Mouse (Mus musculus) liver, embryonic 14.5 days (tissue): ENCODE measurements at regions not wholly inside any gene's neighbourhood (a gene's known extent, or its start where the extent isn't known, plus 50 kb on each side); places are given as distances from the start of the nearest gene placed in this dataset.

ENCODE experiments used
- ATAC-seq: fragments of 200-750 bp; cut with Nextera tagmentation; 2 replicates; pipeline ENCODE4 v1.8.0; 2017; ENCODE audit warnings: moderate number of reproducible peaks, mild to moderate bottlenecking, moderate library complexity; ENCODE audit not compliant: insufficient read depth
- DNase-seq, 3 experiments: peaks; one replicate each; pipeline ENCODE4 v3.0.0-alpha.2; 2012 to 2013; ENCODE audit warnings: low read depth in 3 of 3, low spot score in 3 of 3
- H3K27ac ChIP-seq: fragments of 300-500 bp; sonication (generic); 2 replicates; pipeline ENCODE4 v1.5.1; 2014; ENCODE audit warnings: moderate library complexity, mild to moderate bottlenecking, control low read depth, inconsistent platforms
- H3K27me3 ChIP-seq: fragments of 300-500 bp; sonication (generic); 2 replicates; pipeline ENCODE4 v1.6.1; 2014; ENCODE audit warnings: mild to moderate bottlenecking, low read length, moderate library complexity; ENCODE audit not compliant: control insufficient read depth, insufficient read depth
- H3K36me3 ChIP-seq: fragments of 300-500 bp; sonication (generic); replicated peaks from 2 replicates; pipeline ENCODE4 v1.6.1; 2014; ENCODE audit warnings: low read depth; ENCODE audit not compliant: control insufficient read depth, insufficient read depth
- H3K4me1 ChIP-seq, 2 experiments: fragments of 200-500 bp in 1 of 2; fragments of 300-500 bp in 1 of 2; sonication (generic) in 1 of 2; replicated peaks; 2 replicates each; pipeline ENCODE4 v1.6.1; 2012 to 2014; ENCODE audit warnings: antibody characterized with exemption in 1 of 2, inconsistent platforms in 1 of 2, low read length in 1 of 2; ENCODE audit not compliant: control insufficient read depth in 2 of 2, insufficient read depth in 2 of 2
- H3K4me2 ChIP-seq: fragments of 300-500 bp; sonication (generic); 2 replicates; pipeline ENCODE4 v1.6.1; 2014; ENCODE audit warnings: low read depth, mild to moderate bottlenecking, control low read depth, moderate library complexity
- H3K4me3 ChIP-seq, 2 experiments: fragments of 200-500 bp in 1 of 2; fragments of 300-500 bp in 1 of 2; sonication (generic) in 1 of 2; 2 replicates each; pipeline ENCODE4 v1.5.1; 2012 to 2014; ENCODE audit warnings: low read depth in 2 of 2, low read length in 2 of 2, mild to moderate bottlenecking in 2 of 2, control low read depth in 1 of 2, inconsistent platforms in 1 of 2, moderate library complexity in 1 of 2; ENCODE audit not compliant: insufficient read depth in 1 of 2
- H3K9ac ChIP-seq: fragments of 300-500 bp; sonication (generic); replicated peaks from 2 replicates; pipeline ENCODE4 v1.6.1; 2014; ENCODE audit warnings: mild to moderate bottlenecking, control low read depth, moderate library complexity
- H3K9me3 ChIP-seq: fragments of 300-500 bp; sonication (generic); 2 replicates; pipeline ENCODE4 v1.6.1; 2016; ENCODE audit warnings: low read length, mixed read lengths; ENCODE audit not compliant: control insufficient read depth
- CTCF ChIP-seq: IDR thresholded peaks from 2 replicates; pipeline ENCODE4 v1.5.1; 2016; ENCODE audit warnings: antibody characterized with exemption, low read depth, control low read depth
- EP300 ChIP-seq: IDR thresholded peaks from 2 replicates; pipeline ENCODE4 v1.6.1; 2016; ENCODE audit warnings: antibody characterized with exemption, low read depth
- WGBS: fragments of 180-500 bp; shearing (Covaris S2); extraction: QIAGEN DNeasy Blood & Tissue Kit; methylation state at CpG from one replicate; pipeline ENCODE4 v1.1.7; 2014; ENCODE audit not compliant: insufficient replicate concordance; 5-methylcytosine and 5-hydroxymethylcytosine counted together

GRCm38 (mm10) chr2:133481785-133482184, 70.2 kb upstream of the Bmp2 start:
- H3K27ac ChIP-seq = no peak overlapping the region
- H3K9ac ChIP-seq = no peak overlapping the region
- H3K27me3 ChIP-seq = no peaks in the 10 kb centered on the region
- H3K36me3 ChIP-seq = no peaks in the 10 kb centered on the region
- no peak for TF ChIP-seq CTCF
- TF ChIP-seq EP300 = no peak
- no peak overlapping the region for H3K4me3 ChIP-seq
- DNase-seq = no peak
- no peak overlapping the region for H3K4me2 ChIP-seq
- no peak for ATAC-seq
- WGBS = 31% methylated on average over 3 of the region's 3 CpGs
- peaks cover 0 to 8% of the 10 kb centered on the region in 2 experiments; a peak in 2 of 4 replicates for H3K4me1 ChIP-seq
- no peaks in the 10 kb centered on the region for H3K9me3 ChIP-seq

DNA sequence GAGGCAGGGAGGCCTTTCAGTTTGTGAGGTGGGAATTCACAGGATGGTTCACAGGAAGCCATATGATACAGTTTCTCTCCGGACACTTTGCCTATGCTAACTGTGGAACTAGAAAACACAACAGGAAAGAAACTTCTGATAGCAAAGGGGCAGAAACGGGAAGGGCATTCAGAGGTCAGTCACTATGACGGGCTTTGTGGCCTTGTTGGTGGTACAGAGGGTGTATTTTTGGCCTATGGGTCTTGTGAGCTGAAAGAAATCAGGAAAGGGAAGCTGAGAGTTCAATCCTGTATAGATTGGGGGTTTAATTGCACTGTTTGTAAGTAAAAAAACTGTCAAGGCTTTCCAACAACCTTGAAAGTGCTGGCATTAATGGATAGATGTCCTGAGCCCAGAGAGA, 56.5 kb upstream of the Bmp2 start:
- H3K4me2 ChIP-seq = no peak overlapping the region
- no peaks in the 10 kb centered on the region for H3K36me3 ChIP-seq
- DNase-seq = no peak
- no peak overlapping the region for H3K9ac ChIP-seq
- H3K27ac ChIP-seq = no peak overlapping the region
- ATAC-seq = peak; percentile 45; the same call in 1 of the 2 replicates
- H3K27me3 ChIP-seq = no peaks in the 10 kb centered on the region
- H3K4me3 ChIP-seq = no peak overlapping the region
- TF ChIP-seq CTCF (no peak), EP300 (peak; percentile 17; the same call in 1 of the 2 replicates)
- 16% methylated on average over 3 of the region's 3 CpGs for WGBS
- H3K9me3 ChIP-seq = no peaks in the 10 kb centered on the region
- H3K4me1 ChIP-seq = peaks cover 0 to 11% of the 10 kb centered on the region in 2 experiments

GRCm38 (mm10) chr2:133496389-133496788, 55.6 kb upstream of the Bmp2 start:
- no peaks in the 10 kb centered on the region for H3K36me3 ChIP-seq
- no peak for ATAC-seq

GRCm38 (mm10) chr2:133497071-133497470, 54.9 kb upstream of the Bmp2 start:
- H3K4me3 ChIP-seq = no peak overlapping the region
- WGBS = 55% methylated on average over 4 of the region's 4 CpGs
- DNase-seq (no peak), ATAC-seq (no peak)
- peaks cover 0 to 11% of the 10 kb centered on the region in 2 experiments for H3K4me1 ChIP-seq
- no peaks in the 10 kb centered on the region for H3K36me3 ChIP-seq
- H3K9me3 ChIP-seq = no peaks in the 10 kb centered on the region
- H3K27ac ChIP-seq = no peak overlapping the region
- no peak for TF ChIP-seq EP300
- TF ChIP-seq CTCF = no peak
- H3K4me2 ChIP-seq = no peak overlapping the region
- no peaks in the 10 kb centered on the region for H3K27me3 ChIP-seq
- no peak overlapping the region for H3K9ac ChIP-seq

More at GRCm38 (mm10) chr2:133496389-133496788, 55.6 kb upstream of the Bmp2 start:
- peaks cover 0 to 11% of the 10 kb centered on the region in 2 experiments for H3K4me1 ChIP-seq
- H3K9me3 ChIP-seq = no peaks in the 10 kb centered on the region
- no peaks in the 10 kb centered on the region for H3K27me3 ChIP-seq
- TF ChIP-seq EP300 (no peak), CTCF (no peak)
- H3K9ac ChIP-seq = no peak overlapping the region
- no peak for DNase-seq
- no peak overlapping the region for H3K4me3 ChIP-seq
- no peak overlapping the region for H3K27ac ChIP-seq
- no peak overlapping the region for H3K4me2 ChIP-seq

GRCm38 (mm10) chr2:133497541-133498185, 54.3 kb upstream of the Bmp2 start:
- ATAC-seq = no peak
- WGBS = 15% methylated on average over 8 of the region's 8 CpGs
- H3K36me3 ChIP-seq = no peaks in the 10 kb centered on the region
- H3K9me3 ChIP-seq = no peaks in the 10 kb centered on the region
- H3K27ac ChIP-seq = no peak overlapping the region
- H3K4me3 ChIP-seq = no peak overlapping the region
- peaks cover 0 to 11% of the 10 kb centered on the region in 2 experiments for H3K4me1 ChIP-seq
- TF ChIP-seq EP300 (no peak), CTCF (no peak)
- H3K27me3 ChIP-seq = no peaks in the 10 kb centered on the region
- no peak overlapping the region for H3K9ac ChIP-seq
- no peak for DNase-seq
- H3K4me2 ChIP-seq = no peak overlapping the region
